Mouse (Mus musculus) cortical plate, adult 2 months (tissue): ENCODE results near the gene Arhgef7.

Source experiments
- CTCF ChIP-seq: fragments of 200-500 bp; IDR thresholded peaks from 2 replicates; pipeline ENCODE4 v1.5.1; 2011; ENCODE audit warnings: mild to moderate bottlenecking, control low read depth, low read length; ENCODE audit not compliant: insufficient read depth; ENCODE audit errors: extremely low read depth
- POLR2A ChIP-seq: fragments of 200-500 bp; IDR thresholded peaks from 2 replicates; pipeline ENCODE4 v1.6.1; 2011; ENCODE audit warnings: mild to moderate bottlenecking, low read length, control low read depth; ENCODE audit not compliant: insufficient read depth; ENCODE audit errors: extremely low read depth

DNA sequence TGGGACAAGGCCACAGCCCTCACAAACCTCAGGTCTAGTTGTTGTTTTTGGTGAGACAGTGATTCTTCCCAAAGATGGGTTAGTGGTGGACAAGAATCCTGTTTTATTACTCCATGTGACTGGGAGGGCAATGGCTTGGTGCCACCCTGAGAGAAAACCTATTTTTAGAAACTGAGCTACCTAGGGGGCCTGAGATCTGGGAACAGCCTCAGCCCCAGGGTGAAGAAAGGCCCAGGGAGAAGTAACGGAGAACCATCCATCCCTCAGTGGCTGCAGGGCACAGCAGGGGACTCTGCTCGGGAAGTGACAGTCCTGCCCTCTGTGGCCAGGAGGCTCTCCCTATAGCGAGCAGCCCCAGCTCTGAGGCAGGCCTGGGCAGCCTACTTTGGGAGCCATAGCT lies 19.8 kb upstream of the Arhgef7 start:
- TF ChIP-seq POLR2A: no peak
- no peak for TF ChIP-seq CTCF
